Mouse (Mus musculus): Measurements from ENCODE around the gene Vmn1r29.
"Not testable (repeated sequence)": the region's sequence is repeated elsewhere in the genome, so short reads cannot be mapped to it uniquely, and the experiment has no call there.

The Vmn1r29 gene

GRCm38 (mm10) chr6:58301249-58301648 is at the start of gene Vmn1r29:
TSS of gene Vmn1r29 (plus strand) at chr6:58301549.
- no peak for DNase-seq (ENCODE audit: low read depth, low spot score)

- DNase-seq (ENCODE audit: low read depth, low spot score): no peak
Measured at GRCm38 (mm10) chr6:58261737-58262136, 39.6 kb upstream of the Vmn1r29 start, which contains the start of gene Vmn1r28. TSS of gene Vmn1r28 (plus strand) at chr6:58262037.

DNA sequence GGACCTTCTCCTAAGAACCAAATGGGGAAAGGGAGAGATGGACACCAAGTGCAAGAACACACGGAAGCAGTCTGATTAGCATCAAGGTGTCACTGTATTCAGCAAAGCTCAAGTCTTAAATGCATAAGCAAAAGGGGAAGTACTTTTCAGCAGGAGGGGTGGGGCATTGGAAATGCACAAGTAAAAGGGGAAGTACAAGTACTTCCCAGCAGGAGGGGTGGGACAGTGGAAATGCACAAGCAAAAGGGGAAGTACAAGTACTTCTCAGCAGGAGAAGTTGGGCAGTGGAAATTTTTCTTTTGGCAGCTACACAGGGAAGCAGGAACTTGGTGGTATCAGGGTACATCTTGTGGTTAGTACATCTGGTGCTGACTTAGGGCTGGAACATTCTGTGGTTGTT is 21.7 kb upstream of the Vmn1r29 start:
- DNase-seq (ENCODE audit: low read depth, low spot score): not testable (repeated sequence)

- no peak for DNase-seq (ENCODE audit: low read depth, low spot score)
Measured at GRCm38 (mm10) chr6:58292201-58292600, 9.1 kb upstream of the Vmn1r29 start.

- DNase-seq (ENCODE audit: low read depth, low spot score): not testable (repeated sequence)
Measured at GRCm38 (mm10) chr6:58298511-58298910, 2.8 kb upstream of the Vmn1r29 start.

DNA sequence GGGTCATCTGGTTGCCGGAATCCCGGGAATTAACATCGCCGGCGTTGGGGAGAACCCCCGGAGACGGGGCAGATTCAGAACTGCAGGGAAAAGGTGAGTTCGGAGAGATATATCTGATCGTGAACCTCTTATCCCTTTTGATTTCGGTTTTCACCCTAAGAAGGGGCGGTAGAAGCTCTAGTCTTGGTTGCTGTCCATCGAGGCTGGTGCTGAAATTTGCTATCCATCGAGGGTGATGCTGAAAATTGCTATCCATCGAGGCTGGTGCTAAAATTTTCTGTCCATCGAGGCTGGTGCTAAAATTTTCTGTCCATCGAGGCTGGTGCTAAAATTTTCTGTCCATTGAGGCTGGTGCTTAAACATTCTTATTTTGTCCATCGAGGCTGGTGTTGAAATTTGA is 29.3 kb downstream of the Vmn1r29 start:
- not testable (repeated sequence) for DNase-seq (ENCODE audit: low read depth, low spot score)
